Mouse (Mus musculus) kidney, postnatal 25 days (tissue): ENCODE data around the gene Gm49325.
"Not testable (repeated sequence)": the region's sequence is repeated elsewhere in the genome, so short reads cannot be mapped to it uniquely, and the experiment has no call there.

Source experiments
- DNase-seq, 2 experiments: peaks; one replicate each; pipeline ENCODE4 v3.0.0; 2021; ENCODE audit warnings: mixed read lengths in 2 of 2

Gene Gm49325

DNA sequence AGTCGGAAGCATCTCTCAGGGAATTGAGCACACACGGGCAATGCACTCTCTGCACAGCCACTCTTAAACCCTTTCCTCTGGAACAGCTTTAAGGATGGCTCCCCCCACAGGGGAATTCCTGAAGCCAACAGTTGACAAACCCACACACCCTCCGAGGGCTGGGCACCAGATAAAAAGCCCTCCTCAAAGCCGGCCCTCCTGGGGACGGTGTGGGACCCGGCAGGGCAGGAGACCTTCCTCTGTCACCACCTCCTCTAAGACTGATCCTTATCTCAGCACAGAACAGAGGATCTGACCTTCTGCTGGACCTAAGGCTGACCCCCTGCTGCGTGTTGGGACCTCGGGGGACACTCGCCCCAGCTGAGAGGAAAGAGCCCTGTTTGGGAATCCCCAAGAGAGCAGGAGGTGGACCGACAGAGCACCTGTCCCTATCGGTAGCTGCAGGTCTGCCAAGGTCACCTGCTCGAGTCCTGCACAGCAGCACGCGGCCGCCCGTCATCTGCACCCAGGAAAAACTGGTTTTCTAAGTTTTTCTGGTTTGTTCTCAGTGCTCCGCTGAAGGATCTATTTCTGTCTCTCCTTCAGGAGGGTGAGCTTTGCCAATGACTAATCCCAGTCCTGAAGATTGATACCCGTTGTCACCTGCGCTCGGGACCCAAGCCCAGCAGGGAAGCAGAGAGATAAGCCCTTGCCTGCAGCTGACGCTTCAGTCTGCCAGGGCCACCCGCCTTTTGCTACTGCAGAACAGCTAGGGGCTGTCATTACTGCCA is 80.1 kb downstream of the Gm49325 start, which contains the start of gene Tspear:
Gene Tspear, plus strand, starts transcription at position 675 of the 770 bp plus-strand sequence.
- DNase-seq = no peak

DNA sequence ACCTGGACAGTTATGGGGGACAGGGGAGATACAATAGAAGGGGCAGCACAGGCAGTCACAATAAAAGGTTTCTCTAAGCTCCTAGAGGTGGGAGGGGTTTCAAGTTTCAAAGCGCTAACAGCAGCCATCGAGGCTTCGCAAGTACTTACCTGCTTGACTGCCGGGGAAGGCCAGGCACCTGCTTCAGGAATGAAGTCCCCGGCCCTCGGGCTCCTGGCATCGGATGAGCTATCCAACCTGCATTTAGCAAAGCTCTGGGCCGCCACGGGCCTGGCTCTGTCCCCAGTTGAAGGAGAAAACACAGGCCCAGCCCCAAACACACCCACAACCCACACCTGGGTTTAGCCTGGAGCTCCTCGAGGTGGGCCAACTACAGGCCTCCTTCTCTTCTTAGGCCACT is 81.0 kb downstream of the Gm49325 start:
- DNase-seq = no peak

DNA sequence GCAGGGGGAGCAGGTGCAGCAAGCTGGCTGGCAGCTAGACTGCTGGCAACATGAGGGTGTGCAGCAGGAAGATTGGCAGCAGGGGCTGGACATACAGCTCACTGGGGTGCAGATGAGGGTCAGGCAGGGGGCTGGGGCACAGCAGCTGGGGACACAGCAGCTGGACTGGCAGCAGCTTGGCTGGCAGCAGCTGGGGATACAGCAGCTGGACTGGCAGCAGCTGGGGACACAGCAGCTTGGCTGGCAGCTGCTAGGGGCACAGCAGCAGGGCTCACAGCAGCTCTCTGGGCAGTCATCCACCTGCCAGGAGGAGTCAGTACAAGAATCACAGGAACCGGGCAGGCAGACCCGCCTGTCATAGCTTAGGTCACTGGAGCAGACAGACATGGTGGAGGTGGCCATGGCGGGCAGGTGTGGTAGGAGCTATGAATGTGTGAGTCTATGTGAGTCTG is 84.4 kb downstream of the Gm49325 start, which contains the start of gene Gm19402:
Gene Gm19402, minus strand, starts transcription at position 402 of the 452 bp plus-strand sequence.
- not testable (repeated sequence) for DNase-seq
